Mouse (Mus musculus): ENCODE results near the gene Sv2b. TPM values are rescaled to one million over a fixed set of nuclear protein-coding genes. Genes with fewer than 3 reads are reported as not detected.

Gene Sv2b
- polyA plus RNA-seq, 1 experiment = 0.15 TPM

- WGBS = 83% methylated on average over 17 of the region's 17 CpGs
- Histone ChIP-seq H3K4me3 (ENCODE audit: low read depth, low read length) (no peak overlapping the region), H3K36me3 (ENCODE audit: control insufficient read depth, insufficient read depth, low read length) (no peaks in the 10 kb centered on the region), H3K27ac (ENCODE audit: insufficient read depth, low read depth, low read length) (no peak overlapping the region), H3K4me1 (ENCODE audit: control insufficient read depth, insufficient read depth, insufficient read length, low read length) (no peaks in the 10 kb centered on the region), H3K27me3 (ENCODE audit: control insufficient read depth, insufficient read depth, low read length) (no peaks in the 10 kb centered on the region)
- no peak for TF ChIP-seq POLR2A (IDR thresholded peaks at IDR 0.05; ENCODE audit: low read depth, low read length)
- no peak for TF ChIP-seq CTCF (IDR thresholded peaks at IDR 0.05; ENCODE audit: extremely low read depth, insufficient read length, insufficient replicate concordance, low read depth, low read length)
These were observed 206.3 kb downstream of the Sv2b start for GRCm38 (mm10) chr7:75102536-75103332.

- WGBS = 61% methylated on average over 4 of the region's 4 CpGs
- no peaks in the 10 kb centered on the region; the same call in 1 of the 2 replicates for H3K27me3 ChIP-seq (ENCODE audit: control insufficient read depth, insufficient read depth, low read length)
- H3K27ac ChIP-seq (ENCODE audit: insufficient read depth, low read depth, low read length) = no peak overlapping the region
- H3K4me3 ChIP-seq (ENCODE audit: low read depth, low read length) = no peak overlapping the region
- H3K36me3 ChIP-seq (ENCODE audit: control insufficient read depth, insufficient read depth, low read length) = no peaks in the 10 kb centered on the region
- H3K4me1 ChIP-seq (ENCODE audit: control insufficient read depth, insufficient read depth, insufficient read length, low read length) = no peaks in the 10 kb centered on the region
- TF ChIP-seq CTCF (IDR thresholded peaks at IDR 0.05; ENCODE audit: extremely low read depth, insufficient read length, insufficient replicate concordance, low read depth, low read length) = no peak
- TF ChIP-seq POLR2A (IDR thresholded peaks at IDR 0.05; ENCODE audit: low read depth, low read length) = no peak
These were observed 223.6 kb downstream of the Sv2b start for GRCm38 (mm10) chr7:75085473-75085872.

GRCm38 (mm10) chr7:75080163-75080562 is 228.9 kb downstream of the Sv2b start:
- TF ChIP-seq POLR2A (IDR thresholded peaks at IDR 0.05; ENCODE audit: low read depth, low read length) (no peak), CTCF (IDR thresholded peaks at IDR 0.05; ENCODE audit: extremely low read depth, insufficient read length, insufficient replicate concordance, low read depth, low read length) (no peak)
- Histone ChIP-seq H3K4me3 (ENCODE audit: low read depth, low read length) (no peak overlapping the region), H3K27me3 (ENCODE audit: control insufficient read depth, insufficient read depth, low read length) (no peaks in the 10 kb centered on the region; the same call in 1 of the 2 replicates), H3K27ac (ENCODE audit: insufficient read depth, low read depth, low read length) (no peak overlapping the region), H3K4me1 (ENCODE audit: control insufficient read depth, insufficient read depth, insufficient read length, low read length) (no peaks in the 10 kb centered on the region), H3K36me3 (ENCODE audit: control insufficient read depth, insufficient read depth, low read length) (no peaks in the 10 kb centered on the region)

- Histone ChIP-seq H3K36me3 (ENCODE audit: control insufficient read depth, insufficient read depth, low read length) (no peaks in the 10 kb centered on the region), H3K27ac (ENCODE audit: insufficient read depth, low read depth, low read length) (no peak overlapping the region), H3K4me3 (ENCODE audit: low read depth, low read length) (no peak overlapping the region), H3K4me1 (ENCODE audit: control insufficient read depth, insufficient read depth, insufficient read length, low read length) (no peaks in the 10 kb centered on the region), H3K27me3 (ENCODE audit: control insufficient read depth, insufficient read depth, low read length) (no peaks in the 10 kb centered on the region; the same call in 1 of the 2 replicates)
- 72% methylated on average over 8 of the region's 8 CpGs for WGBS
- TF ChIP-seq POLR2A (IDR thresholded peaks at IDR 0.05; ENCODE audit: low read depth, low read length) (no peak), CTCF (IDR thresholded peaks at IDR 0.05; ENCODE audit: extremely low read depth, insufficient read length, insufficient replicate concordance, low read depth, low read length) (no peak)
These were observed 231.4 kb downstream of the Sv2b start for GRCm38 (mm10) chr7:75077560-75078208.

Other genes with a start within 250 kb of the Sv2b start
- 6.9 and 15.8 TPM in 2 replicates for gene Akap13, start 146.3 kb upstream of the Sv2b start, polyA plus RNA-seq (2012; rRNA removed)

Measured in small intestine, adult 2 months (tissue).